Mouse (Mus musculus) layer of hippocampus, postnatal 14 days (tissue): Measurements from ENCODE around the gene Slc38a6. TPM values are rescaled to one million over a fixed set of nuclear protein-coding genes. Genes with fewer than 3 reads are reported as not detected.

ENCODE experiments used
- DNase-seq, 2 experiments: peaks; one replicate each; pipeline ENCODE4 v3.0.0; 2021 to 2022; ENCODE audit warnings: low spot score in 2 of 2, mixed read lengths in 1 of 2
- total RNA-seq, 2 experiments: library from RNA; stranded (reverse); gene quantifications; 2 replicates each; pipeline ENCODE4 v1.2.3; 2021

Gene Slc38a6
- total RNA-seq, 2 experiments from 2014 or later: 14.5 to 19.0 TPM

GRCm38 (mm10) chr12:73317706-73318686, 31.4 kb downstream of the Slc38a6 start:
- no peak for DNase-seq

GRCm38 (mm10) chr12:73324180-73324586, 37.6 kb downstream of the Slc38a6 start:
- DNase-seq: no peak

- DNase-seq: no peak
Observed at GRCm38 (mm10) chr12:73324742-73325141, 38.2 kb downstream of the Slc38a6 start.

- no peak for DNase-seq
Observed at GRCm38 (mm10) chr12:73325181-73325580, 38.6 kb downstream of the Slc38a6 start.

GRCm38 (mm10) chr12:73325617-73326016, 39.0 kb downstream of the Slc38a6 start:
- no peak for DNase-seq

- no peak for DNase-seq
Observed at GRCm38 (mm10) chr12:73327381-73327780, 40.8 kb downstream of the Slc38a6 start.

- no peak for DNase-seq
Observed at GRCm38 (mm10) chr12:73328448-73329167, 42.0 kb downstream of the Slc38a6 start.

GRCm38 (mm10) chr12:73330236-73330635, 43.7 kb downstream of the Slc38a6 start:
- no peak for DNase-seq

GRCm38 (mm10) chr12:73332701-73333100, 46.1 kb downstream of the Slc38a6 start:
- DNase-seq: no peak

GRCm38 (mm10) chr12:73334051-73334551, 47.5 kb downstream of the Slc38a6 start:
- no peak for DNase-seq

GRCm38 (mm10) chr12:73337127-73337526, 50.5 kb downstream of the Slc38a6 start:
- DNase-seq: no peak

- no peak for DNase-seq
Observed at GRCm38 (mm10) chr12:73340642-73341293, 54.2 kb downstream of the Slc38a6 start.

- DNase-seq: no peak
Observed at GRCm38 (mm10) chr12:73341703-73342663, 55.4 kb downstream of the Slc38a6 start.

GRCm38 (mm10) chr12:73344300-73344699, 57.7 kb downstream of the Slc38a6 start:
- DNase-seq: no peak

GRCm38 (mm10) chr12:73345157-73345556, 58.6 kb downstream of the Slc38a6 start:
- DNase-seq: no peak

GRCm38 (mm10) chr12:73347202-73347601, 60.6 kb downstream of the Slc38a6 start:
- no peak for DNase-seq

- no peak for DNase-seq
Observed at GRCm38 (mm10) chr12:73350466-73350865, 63.9 kb downstream of the Slc38a6 start.

- no peak for DNase-seq
Observed at GRCm38 (mm10) chr12:73350982-73351381, 64.4 kb downstream of the Slc38a6 start.

GRCm38 (mm10) chr12:73351746-73352145, 65.2 kb downstream of the Slc38a6 start:
- DNase-seq: no peak

- DNase-seq: peak in 1 of 2 experiments; percentile 26
Observed at GRCm38 (mm10) chr12:73353362-73353761, 66.8 kb downstream of the Slc38a6 start.
